Mouse (Mus musculus) MEL (cell line): ENCODE measurements around the gene Zfp462.

Source experiments
- CHD2 ChIP-seq: IDR thresholded peaks from 2 replicates; pipeline ENCODE4 v1.6.1; 2011; ENCODE audit warnings: low read length, improper control_type of control experiment
- CTCF ChIP-seq, 3 experiments: IDR thresholded peaks in 2 of 3; conservative IDR thresholded peaks in 1 of 3; 2 replicates each; pipeline ENCODE4 v1.5.1; 2011 to 2012; ENCODE audit warnings: low read length in 3 of 3, low read depth in 2 of 3, mild to moderate bottlenecking in 2 of 3, improper control_type of control experiment in 1 of 3, inconsistent platforms in 1 of 3, mixed read lengths in 1 of 3, moderate library complexity in 1 of 3; ENCODE audit not compliant: control insufficient read depth in 1 of 3, insufficient read depth in 1 of 3, poor library complexity in 1 of 3, severe bottlenecking in 1 of 3
- ELF1 ChIP-seq: IDR thresholded peaks from 2 replicates; pipeline ENCODE4 v1.6.1; 2014; ENCODE audit warnings: low read depth, mild to moderate bottlenecking, inconsistent platforms, low read length, improper control_type of control experiment, moderate library complexity
- EP300 ChIP-seq, 2 experiments: IDR thresholded peaks; 2 replicates each; pipeline ENCODE4 v1.6.1; 2011; ENCODE audit warnings: improper control_type of control experiment in 2 of 2, low read length in 2 of 2, low read depth in 1 of 2, mild to moderate bottlenecking in 1 of 2
- KAT2A ChIP-seq: conservative IDR thresholded peaks from 2 replicates; pipeline ENCODE4 v1.6.1; 2012; ENCODE audit warnings: low read depth, low read length, improper control_type of control experiment, inconsistent platforms
- MAZ ChIP-seq: IDR thresholded peaks from 2 replicates; pipeline ENCODE4 v1.6.1; 2012; ENCODE audit warnings: low read depth, mild to moderate bottlenecking, inconsistent platforms, low read length, improper control_type of control experiment
- MXI1 ChIP-seq: IDR thresholded peaks from 2 replicates; pipeline ENCODE4 v1.6.1; 2011; ENCODE audit warnings: mild to moderate bottlenecking, low read depth, low read length, improper control_type of control experiment
- POLR2A ChIP-seq, 2 experiments: IDR thresholded peaks; 2 replicates each; pipeline ENCODE4 v1.6.1; 2011 to 2012; ENCODE audit warnings: low read length in 2 of 2, mild to moderate bottlenecking in 2 of 2, control low read depth in 1 of 2, improper control_type of control experiment in 1 of 2, low read depth in 1 of 2, moderate library complexity in 1 of 2; ENCODE audit not compliant: control insufficient read depth in 1 of 2, insufficient read depth in 1 of 2, poor library complexity in 1 of 2
- RAD21 ChIP-seq: IDR thresholded peaks from 2 replicates; pipeline ENCODE4 v1.6.1; 2011; ENCODE audit warnings: mild to moderate bottlenecking, low read depth, low read length, improper control_type of control experiment
- SIN3A ChIP-seq: IDR thresholded peaks from 2 replicates; pipeline ENCODE4 v1.6.1; 2012; ENCODE audit warnings: low read length, improper control_type of control experiment, inconsistent platforms
- UBTF ChIP-seq: IDR thresholded peaks from 2 replicates; pipeline ENCODE4 v1.6.1; 2012; ENCODE audit warnings: low read depth, mild to moderate bottlenecking, inconsistent platforms, low read length, improper control_type of control experiment, moderate library complexity, borderline replicate concordance; ENCODE audit not compliant: insufficient read depth
- ZKSCAN1 ChIP-seq: IDR thresholded peaks from 2 replicates; pipeline ENCODE4 v1.6.1; 2012; ENCODE audit warnings: low read depth, mild to moderate bottlenecking, inconsistent platforms, low read length, improper control_type of control experiment, moderate library complexity
- ZMIZ1 ChIP-seq: IDR thresholded peaks from 2 replicates; pipeline ENCODE4 v1.6.1; 2012; ENCODE audit warnings: low read depth, mild to moderate bottlenecking, inconsistent platforms, low read length, improper control_type of control experiment, moderate library complexity

DNA sequence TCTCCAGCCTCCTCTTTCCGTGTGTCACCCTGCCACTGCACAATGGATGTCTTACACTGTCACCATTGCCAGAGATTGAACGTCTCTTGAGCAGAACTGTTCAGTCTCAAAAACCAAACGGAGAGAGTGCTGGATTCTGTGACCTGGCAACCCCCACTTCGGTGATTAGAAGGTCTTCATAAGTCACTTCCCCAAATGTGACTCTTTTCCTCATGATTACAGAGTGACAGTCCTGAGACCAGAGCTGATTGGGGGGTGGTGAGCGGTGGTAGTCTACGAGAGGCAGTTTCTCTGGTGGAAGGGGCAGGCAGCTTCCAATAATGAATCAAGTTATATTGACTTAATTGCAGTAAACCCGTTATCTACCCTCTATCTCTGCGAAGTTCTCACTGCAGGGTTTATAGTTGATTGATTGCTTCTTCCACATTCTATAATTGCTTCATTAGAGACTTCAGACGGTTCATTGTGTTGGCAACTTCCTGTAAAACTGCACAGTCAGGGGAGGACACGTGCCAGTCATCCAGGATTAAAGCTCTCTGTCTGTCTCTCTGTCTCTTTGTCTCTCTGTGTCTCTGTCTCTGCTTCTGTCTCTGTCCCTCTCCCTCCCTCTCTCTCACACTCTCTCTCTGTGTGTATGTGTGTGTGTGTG, 173.1 kb downstream of the Zfp462 start:
- no peak for TF ChIP-seq CTCF (IDR thresholded peaks at IDR 0.05 in 2 of 3, conservative IDR thresholded peaks at IDR 0.05 in 1 of 3; ENCODE audit: control insufficient read depth in 1 of 3, insufficient read depth in 1 of 3, low read depth in 2 of 3, low read length in 3 of 3, poor library complexity in 1 of 3, severe bottlenecking in 1 of 3)
- TF ChIP-seq KAT2A = no peak
- TF ChIP-seq EP300 (IDR thresholded peaks at IDR 0.05; ENCODE audit: low read depth in 1 of 2, low read length in 2 of 2) = no peak
- TF ChIP-seq ZMIZ1 = no peak
- TF ChIP-seq MXI1 = no peak
- no peak for TF ChIP-seq CHD2
- no peak for TF ChIP-seq MAZ
- TF ChIP-seq SIN3A = no peak
- no peak for TF ChIP-seq ZKSCAN1
- TF ChIP-seq RAD21 = no peak
- TF ChIP-seq POLR2A (IDR thresholded peaks at IDR 0.05; ENCODE audit: control insufficient read depth in 1 of 2, insufficient read depth in 1 of 2, low read depth in 1 of 2, low read length in 2 of 2, poor library complexity in 1 of 2) = no peak
- no peak for TF ChIP-seq ELF1
- no peak for TF ChIP-seq UBTF
